Mouse (Mus musculus): Measurements from ENCODE around the gene Abca14. TPM values are rescaled to one million over a fixed set of nuclear protein-coding genes. Genes with fewer than 3 reads are reported as not detected.
"Not testable (repeated sequence)": the region's sequence is repeated elsewhere in the genome, so short reads cannot be mapped to it uniquely, and the experiment has no call there.

Gene Abca14
- polyA plus RNA-seq, 1 experiment from 2014 or later, result not detected

- Histone ChIP-seq H3K4me3 (no peak overlapping the region), H3K27ac (no peak overlapping the region), H3K27me3 (ENCODE audit: low read depth, poor library complexity, severe bottlenecking) (no peaks in the 10 kb centered on the region), H3K36me3 (no peaks in the 10 kb centered on the region), H3K4me1 (no peaks in the 10 kb centered on the region), H3K9me3 (replicated peaks) (no peaks in the 10 kb centered on the region)
- no peak for DNase-seq (ENCODE audit: low spot score)
- WGBS, result 91% methylated on average over 7 of the region's 7 CpGs
Measured at GRCm38 (mm10) chr7:120272110-120272509, 68.3 kb downstream of the Abca14 start.

- 71% methylated on average over 3 of the region's 3 CpGs for WGBS
- DNase-seq (ENCODE audit: low spot score), result no peak
Measured at GRCm38 (mm10) chr7:120285286-120285685, 81.5 kb downstream of the Abca14 start.

GRCm38 (mm10) chr7:120316086-120316485 is 112.3 kb downstream of the Abca14 start:
- no peaks in the 10 kb centered on the region for H3K4me1 ChIP-seq
- no peaks in the 10 kb centered on the region for H3K36me3 ChIP-seq
- no peak overlapping the region for H3K4me3 ChIP-seq
- 81% methylated on average over 1 of the region's 1 CpGs for WGBS
- H3K9me3 ChIP-seq (replicated peaks), result no peaks in the 10 kb centered on the region
- DNase-seq (ENCODE audit: low spot score), result no peak
- H3K27ac ChIP-seq, result no peak overlapping the region
- H3K27me3 ChIP-seq (ENCODE audit: low read depth, poor library complexity, severe bottlenecking), result no peaks in the 10 kb centered on the region

More at GRCm38 (mm10) chr7:120285286-120285685, 81.5 kb downstream of the Abca14 start:
- H3K27ac ChIP-seq, result no peak overlapping the region
- H3K4me3 ChIP-seq, result no peak overlapping the region
- no peaks in the 10 kb centered on the region for H3K36me3 ChIP-seq
- H3K9me3 ChIP-seq (replicated peaks), result no peaks in the 10 kb centered on the region
- no peaks in the 10 kb centered on the region for H3K4me1 ChIP-seq
- no peaks in the 10 kb centered on the region for H3K27me3 ChIP-seq (ENCODE audit: low read depth, poor library complexity, severe bottlenecking)

- H3K4me3 ChIP-seq, result no peak overlapping the region
- H3K4me1 ChIP-seq, result 0 out of 2 replicates have a peak, but pooled peaks cover 4% of the 10 kb centered on the region
- DNase-seq (ENCODE audit: low spot score), result no peak
- no peaks in the 10 kb centered on the region for H3K9me3 ChIP-seq (replicated peaks)
- 74% methylated on average over 4 of the region's 4 CpGs for WGBS
- no peak overlapping the region for H3K27ac ChIP-seq
- H3K36me3 ChIP-seq, result no peaks in the 10 kb centered on the region
- H3K27me3 ChIP-seq (ENCODE audit: low read depth, poor library complexity, severe bottlenecking), result peaks cover 3% of the 10 kb centered on the region
Measured at GRCm38 (mm10) chr7:120322963-120323362, 119.2 kb downstream of the Abca14 start.

- H3K27me3 ChIP-seq (ENCODE audit: low read depth, poor library complexity, severe bottlenecking), result peaks cover 13% of the 10 kb centered on the region
- not testable (repeated sequence) for H3K27ac ChIP-seq; H3K36me3 ChIP-seq; H3K9me3 ChIP-seq (replicated peaks); H3K4me1 ChIP-seq; DNase-seq (ENCODE audit: low spot score); H3K4me3 ChIP-seq
- WGBS, result 72% methylated on average over 2 of the region's 2 CpGs
Measured at GRCm38 (mm10) chr7:120325911-120326310, 122.2 kb downstream of the Abca14 start.

GRCm38 (mm10) chr7:120327220-120328073 is 123.7 kb downstream of the Abca14 start:
- H3K9me3 ChIP-seq (replicated peaks), result no peaks in the 10 kb centered on the region
- no peaks in the 10 kb centered on the region for H3K36me3 ChIP-seq
- peaks cover 13% of the 10 kb centered on the region for H3K27me3 ChIP-seq (ENCODE audit: low read depth, poor library complexity, severe bottlenecking)
- peak overlapping the region; percentile 28 for H3K4me3 ChIP-seq
- WGBS, result 15% methylated on average over 22 of the region's 22 CpGs
- H3K27ac ChIP-seq, result no peak overlapping the region
- peak; percentile 43 for DNase-seq (ENCODE audit: low spot score)
- H3K4me1 ChIP-seq, result 0 out of 2 replicates have a peak, but pooled peaks cover 4% of the 10 kb centered on the region

GRCm38 (mm10) chr7:120328087-120328793 is 124.5 kb downstream of the Abca14 start, which contains the start of gene Abca15:
Gene Abca15, plus strand, starts transcription at chr7:120328670.
- Histone ChIP-seq H3K36me3 (no peaks in the 10 kb centered on the region), H3K9me3 (replicated peaks) (no peaks in the 10 kb centered on the region), H3K27me3 (ENCODE audit: low read depth, poor library complexity, severe bottlenecking) (peaks cover 13% of the 10 kb centered on the region), H3K4me3 (no peak within 1 kb of the TSS), H3K27ac (no peak within 1 kb of the TSS), H3K4me1 (0 out of 2 replicates have a peak, but pooled peaks cover 4% of the 10 kb centered on the region)
- no peak for DNase-seq (ENCODE audit: low spot score)
- WGBS, result 90% methylated on average over 22 of the region's 22 CpGs

GRCm38 (mm10) chr7:120361159-120361558 is 157.4 kb downstream of the Abca14 start:
- no peaks in the 10 kb centered on the region for H3K4me1 ChIP-seq
- no peaks in the 10 kb centered on the region for H3K36me3 ChIP-seq
- H3K27ac ChIP-seq, result no peak overlapping the region
- no peaks in the 10 kb centered on the region for H3K27me3 ChIP-seq (ENCODE audit: low read depth, poor library complexity, severe bottlenecking)
- no peaks in the 10 kb centered on the region for H3K9me3 ChIP-seq (replicated peaks)
- DNase-seq (ENCODE audit: low spot score), result peak; percentile 53
- no peak overlapping the region for H3K4me3 ChIP-seq
- 39% methylated on average over 13 of the region's 13 CpGs for WGBS

Other genes starting within 250 kb of the Abca14 start
- not detected in 2 replicates for gene Dnah3, start 108.7 kb upstream of the Abca14 start, polyA plus RNA-seq (2016; fragmentation: Nextera tagmentation; extraction: Ambion mirVana)
- 13.6 and 14.6 TPM in 2 replicates for gene Tmem159, start 101.6 kb upstream of the Abca14 start, polyA plus RNA-seq (2016; fragmentation: Nextera tagmentation; extraction: Ambion mirVana)
- not detected in 2 replicates for gene Zp2, start 58.7 kb upstream of the Abca14 start, polyA plus RNA-seq (2016; fragmentation: Nextera tagmentation; extraction: Ambion mirVana)
- not detected in 2 replicates for gene Anks4b, start 30.1 kb upstream of the Abca14 start, polyA plus RNA-seq (2016; fragmentation: Nextera tagmentation; extraction: Ambion mirVana)
- gene Crym, start 1.9 kb upstream of the Abca14 start, polyA plus RNA-seq (2016; fragmentation: Nextera tagmentation; extraction: Ambion mirVana), result 10.0 and 11.9 TPM in 2 replicates
- gene Abca15, start 124.7 kb downstream of the Abca14 start, polyA plus RNA-seq (2016; fragmentation: Nextera tagmentation; extraction: Ambion mirVana), result not detected in 2 replicates
- not detected in 2 replicates for gene Abca16, start 205.7 kb downstream of the Abca14 start, polyA plus RNA-seq (2016; fragmentation: Nextera tagmentation; extraction: Ambion mirVana)

Data from limb, embryonic 10.5 days (tissue).